In genomic region chr5:107437464-107438281, GRCm38 (mm10) we compare ENCODE assay signal across 7 mouse cellular contexts. TPM values are rescaled to one million over a fixed set of nuclear protein-coding genes. Genes with fewer than 3 reads are reported as not detected.
A peak's percentile ranks its signal among the peaks of the same experiment; 100 is the strongest.
DNase-seq lines count a peak whose midpoint lies in the region; ATAC-seq and TF ChIP-seq lines count a peak whose summit lies in the region.

Btbd8 (plus strand) TSS chr5:107437997.

- H3K36me3 ChIP-seq in embryonic facial prominence, embryonic 12.5 days = no peaks in the 10 kb centered on the region
- H3K36me3 ChIP-seq in heart, adult 2 months (ENCODE audit: control insufficient read depth, insufficient read depth, low read length) = no peaks in the 10 kb centered on the region
- no peaks in the 10 kb centered on the region for H3K36me3 ChIP-seq in limb, embryonic 13.5 days
- H3K36me3 ChIP-seq in midbrain, embryonic 16.5 days (ENCODE audit: control insufficient read depth, insufficient read depth, low read length) = no peaks in the 10 kb centered on the region

- peak; percentile 55 for TF ChIP-seq POLR2A in heart, adult 2 months (IDR thresholded peaks at IDR 0.05; ENCODE audit: insufficient read depth, low read depth, low read length)

- peak within 1 kb of the TSS; percentile 62 for H3K4me2 ChIP-seq in embryonic facial prominence, embryonic 12.5 days (replicated peaks)
- peak within 1 kb of the TSS; percentile 73 for H3K4me2 ChIP-seq in limb, embryonic 13.5 days (replicated peaks)
- H3K4me2 ChIP-seq in midbrain, embryonic 16.5 days (ENCODE audit: low read length) = peak within 1 kb of the TSS; percentile 81

- H3K27me3 ChIP-seq in embryonic facial prominence, embryonic 12.5 days = peaks cover 7% of the 10 kb centered on the region; the same call in 1 of the 2 replicates
- H3K27me3 ChIP-seq in heart, adult 2 months (ENCODE audit: control insufficient read depth, insufficient read depth, low read length) = no peaks in the 10 kb centered on the region
- H3K27me3 ChIP-seq in limb, embryonic 13.5 days = no peaks in the 10 kb centered on the region
- H3K27me3 ChIP-seq in midbrain, embryonic 16.5 days (ENCODE audit: control insufficient read depth, insufficient read depth, low read depth, low read length) = no peaks in the 10 kb centered on the region

- peak within 1 kb of the TSS; percentile 89 for H3K9ac ChIP-seq in embryonic facial prominence, embryonic 12.5 days
- peak within 1 kb of the TSS; percentile 97 for H3K9ac ChIP-seq in heart, adult 2 months (ENCODE audit: low read depth, low read length)
- H3K9ac ChIP-seq in limb, embryonic 13.5 days = peak within 1 kb of the TSS; percentile 94
- H3K9ac ChIP-seq in midbrain, embryonic 16.5 days (ENCODE audit: low read depth, low read length) = peak within 1 kb of the TSS; percentile 96

- peak; percentile 94 for DNase-seq in adrenal gland, postnatal 25 days
- peak; percentile 93 to 97 for DNase-seq in heart, adult 2 months
- DNase-seq in kidney, adult 8-10 months = peak; percentile 93 to 94
- DNase-seq in spleen, postnatal 10 days (ENCODE audit: low spot score in 2 of 2) = peak; percentile 97 to 98

- H3K9me3 ChIP-seq in embryonic facial prominence, embryonic 12.5 days = no peaks in the 10 kb centered on the region
- no peaks in the 10 kb centered on the region for H3K9me3 ChIP-seq in limb, embryonic 13.5 days
- no peaks in the 10 kb centered on the region for H3K9me3 ChIP-seq in midbrain, embryonic 16.5 days (replicated peaks; ENCODE audit: control insufficient read depth, low read length, poor library complexity, severe bottlenecking)

- no peaks in the 10 kb centered on the region for H3K79me2 ChIP-seq in heart, adult 2 months (replicated peaks; ENCODE audit: control insufficient read depth, insufficient read depth, low read length)

- peaks cover 12% of the 10 kb centered on the region; the same call in 1 of the 2 replicates for H3K4me1 ChIP-seq in embryonic facial prominence, embryonic 12.5 days
- no peaks in the 10 kb centered on the region for H3K4me1 ChIP-seq in heart, adult 2 months (ENCODE audit: control insufficient read depth, insufficient read depth, low read length)
- H3K4me1 ChIP-seq in limb, embryonic 13.5 days = peaks cover 16% of the 10 kb centered on the region
- peaks cover 11% of the 10 kb centered on the region for H3K4me1 ChIP-seq in midbrain, embryonic 16.5 days (ENCODE audit: control insufficient read depth, insufficient read depth, low read length)

- TF ChIP-seq CTCF in heart, adult 2 months (IDR thresholded peaks at IDR 0.05) = no peak

- peak; percentile 91 for ATAC-seq in embryonic facial prominence, embryonic 12.5 days (ENCODE audit: insufficient number of reproducible peaks, insufficient read depth, low FRiP score, low TSS enrichment)
- peak; percentile 94 for ATAC-seq in limb, embryonic 13.5 days (ENCODE audit: low FRiP score, low read depth)
- ATAC-seq in midbrain, embryonic 16.5 days = peak; percentile 97

- peak within 1 kb of the TSS; percentile 77 for H3K4me3 ChIP-seq in embryonic facial prominence, embryonic 12.5 days
- H3K4me3 ChIP-seq in heart, adult 2 months = peak within 1 kb of the TSS; percentile 83
- H3K4me3 ChIP-seq in limb, embryonic 13.5 days = peak within 1 kb of the TSS; percentile 83
- H3K4me3 ChIP-seq in midbrain, embryonic 16.5 days (ENCODE audit: low read depth, low read length) = peak within 1 kb of the TSS; percentile 85

- intact Hi-C loops in heart, adult 2 months (cut with DNase I) = loop anchor here (5.0 kb wide), 2 partner anchors 80 to 160 kb away; partner anchors contain the start of genes Glmn and Rpap2

- peak within 1 kb of the TSS; percentile 86 for H3K27ac ChIP-seq in embryonic facial prominence, embryonic 12.5 days
- peak within 1 kb of the TSS; percentile 89 for H3K27ac ChIP-seq in heart, adult 2 months
- peak within 1 kb of the TSS; percentile 89 for H3K27ac ChIP-seq in limb, embryonic 13.5 days
- peak within 1 kb of the TSS; percentile 94 for H3K27ac ChIP-seq in midbrain, embryonic 16.5 days (ENCODE audit: low read length)

- WGBS in embryonic facial prominence, embryonic 12.5 days = under 1% methylated on average over 51 of the region's 51 CpGs
- WGBS in heart, adult 2 months = under 1% methylated on average over 51 of the region's 51 CpGs
- under 1% methylated on average over 50 of the region's 51 CpGs for WGBS in limb, embryonic 13.5 days
- WGBS in midbrain, embryonic 16.5 days = under 1% methylated on average over 48 of the region's 51 CpGs

- peak; percentile 75 for TF ChIP-seq EP300 in heart, adult 2 months (IDR thresholded peaks at IDR 0.05; ENCODE audit: insufficient read depth, low read depth, low read length)

RNA-seq across cellular contexts. Expression of gene Btbd8, which starts in this region (rescaled TPM):
- 6.6 and 11.1 TPM in 2 replicates for total RNA-seq in adrenal gland, postnatal 25 days (2021)
- polyA plus RNA-seq in embryonic facial prominence, embryonic 12.5 days (2016; fragmentation: Nextera tagmentation; extraction: Ambion mirVana) = 6.6 and 7.0 TPM in 2 replicates
- 1 to 10 TPM; 5.1 to 5.6 TPM for total RNA-seq in heart, adult 2 months (2021)
- 0.90 and 1.2 TPM in 2 replicates for polyA plus RNA-seq in heart, adult 2 months (2012; rRNA removed)
- polyA plus RNA-seq in limb, embryonic 13.5 days (2015; fragmentation: Nextera tagmentation; extraction: Ambion mirVana) = 5.7 and 7.0 TPM in 2 replicates
- 23.5 and 24.9 TPM in 2 replicates for polyA plus RNA-seq in midbrain, embryonic 16.5 days (2015; fragmentation: Nextera tagmentation; extraction: Ambion mirVana)

Comparison
In these comparisons a context has a peak if more than half of its experiments do, and no peak if none do; other contexts are left out.
1. Peak in every context shown above with its lines: DNase-seq, ATAC-seq, H3K4me3 ChIP-seq and H3K27ac ChIP-seq.